Mouse (Mus musculus): ENCODE data around the gene Adamts9.

GRCm38 (mm10) chr6:92944711-92945110 is 1.4 kb upstream of the Adamts9 start:
- TF ChIP-seq CTCF (IDR thresholded peaks at IDR 0.05; ENCODE audit: low read depth, low read length) (no peak), POLR2A (IDR thresholded peaks at IDR 0.05; ENCODE audit: extremely low read depth, insufficient read depth, low read length) (no peak)
